Mouse (Mus musculus): ENCODE data around the gene Muc4. TPM values are rescaled to one million over a fixed set of nuclear protein-coding genes. Genes with fewer than 3 reads are reported as not detected.

Gene Muc4
- total and polyA plus RNA-seq, 3 experiments, result not detected

GRCm38 (mm10) chr16:32708457-32709033 lies 27.1 kb upstream of the Muc4 start:
- no peaks in the 10 kb centered on the region for H3K9me3 ChIP-seq (replicated peaks; ENCODE audit: insufficient read depth, low read length)
- no peak for DNase-seq (ENCODE audit: low read depth, low spot score)
- no peak overlapping the region for H3K9ac ChIP-seq (ENCODE audit: control insufficient read depth, low read depth, low read length, poor library complexity, severe bottlenecking)
- TF ChIP-seq POLR2AphosphoS2 (IDR thresholded peaks at IDR 0.05; ENCODE audit: low read length) (no peak), USF2 (IDR thresholded peaks at IDR 0.05; ENCODE audit: borderline replicate concordance in 1 of 2, insufficient read depth in 1 of 2, low read depth in 1 of 2, low read length in 2 of 2) (no peak), GATA1 (IDR thresholded peaks at IDR 0.05; ENCODE audit: low read depth, low read length) (no peak), SIN3A (IDR thresholded peaks at IDR 0.05; ENCODE audit: low read length) (no peak), ETS1 (IDR thresholded peaks at IDR 0.05; ENCODE audit: low read depth, low read length) (no peak), BHLHE40 (IDR thresholded peaks at IDR 0.05; ENCODE audit: borderline replicate concordance, low read depth, low read length) (no peak), MAZ (IDR thresholded peaks at IDR 0.05; ENCODE audit: low read depth, low read length) (no peak), RCOR1 (IDR thresholded peaks at IDR 0.05; ENCODE audit: low read depth, low read length) (no peak), E2F4 (IDR thresholded peaks at IDR 0.05; ENCODE audit: borderline replicate concordance, low read depth, low read length) (no peak), JUND (IDR thresholded peaks at IDR 0.05; ENCODE audit: low read depth, low read length) (no peak), ZMIZ1 (IDR thresholded peaks at IDR 0.05; ENCODE audit: low read depth, low read length) (no peak)
- no peak overlapping the region for H3K4me3 ChIP-seq (ENCODE audit: control insufficient read depth in 1 of 2, insufficient read depth in 1 of 2, low read depth in 2 of 2, low read length in 2 of 2)
- no peaks in the 10 kb centered on the region for H3K27me3 ChIP-seq (ENCODE audit: control insufficient read depth in 1 of 2, insufficient read depth in 2 of 2, low read length in 2 of 2)
- no peak overlapping the region for H3K27ac ChIP-seq (ENCODE audit: control insufficient read depth, low read depth, low read length)
- H3K4me1 ChIP-seq (ENCODE audit: control insufficient read depth in 1 of 2, insufficient read depth in 2 of 2, low read length in 2 of 2), result no peaks in the 10 kb centered on the region
- H3K79me2 ChIP-seq (ENCODE audit: control insufficient read depth, insufficient read depth, low read length, poor library complexity), result no peaks in the 10 kb centered on the region
- no peaks in the 10 kb centered on the region for H3K36me3 ChIP-seq (ENCODE audit: control insufficient read depth in 1 of 2, insufficient read depth in 2 of 2, low read length in 2 of 2)

GRCm38 (mm10) chr16:32709116-32709515 lies 26.6 kb upstream of the Muc4 start:
- no peak overlapping the region for H3K27ac ChIP-seq (ENCODE audit: control insufficient read depth, low read depth, low read length)
- H3K27me3 ChIP-seq (ENCODE audit: control insufficient read depth in 1 of 2, insufficient read depth in 2 of 2, low read length in 2 of 2), result no peaks in the 10 kb centered on the region
- no peak overlapping the region for H3K4me3 ChIP-seq (ENCODE audit: control insufficient read depth in 1 of 2, insufficient read depth in 1 of 2, low read depth in 2 of 2, low read length in 2 of 2)
- TF ChIP-seq SMC3 (IDR thresholded peaks at IDR 0.05; ENCODE audit: low read depth, low read length), result no peak
- TF ChIP-seq USF2 (IDR thresholded peaks at IDR 0.05; ENCODE audit: borderline replicate concordance in 1 of 2, insufficient read depth in 1 of 2, low read depth in 1 of 2, low read length in 2 of 2), result no peak
- TF ChIP-seq GABPA (IDR thresholded peaks at IDR 0.05; ENCODE audit: low read depth, low read length), result no peak
- TF ChIP-seq EP300 (IDR thresholded peaks at IDR 0.05; ENCODE audit: low read depth in 1 of 2, low read length in 2 of 2), result no peak
- TF ChIP-seq SIN3A (IDR thresholded peaks at IDR 0.05; ENCODE audit: low read length), result no peak
- no peak for TF ChIP-seq ELF1 (IDR thresholded peaks at IDR 0.05; ENCODE audit: low read depth, low read length)
- TF ChIP-seq MEF2A (IDR thresholded peaks at IDR 0.05; ENCODE audit: extremely low read depth, insufficient replicate concordance, low read depth, low read length, poor library complexity, severe bottlenecking), result no peak
- TF ChIP-seq UBTF (IDR thresholded peaks at IDR 0.05; ENCODE audit: borderline replicate concordance, insufficient read depth, low read depth, low read length), result no peak
- no peak for TF ChIP-seq MAFK (IDR thresholded peaks at IDR 0.05; ENCODE audit: borderline replicate concordance, low read depth, low read length)
- TF ChIP-seq JUND (IDR thresholded peaks at IDR 0.05; ENCODE audit: low read depth, low read length), result no peak
- no peaks in the 10 kb centered on the region for H3K9me3 ChIP-seq (replicated peaks; ENCODE audit: insufficient read depth, low read length)
- H3K4me1 ChIP-seq (ENCODE audit: control insufficient read depth in 1 of 2, insufficient read depth in 2 of 2, low read length in 2 of 2), result no peaks in the 10 kb centered on the region
- no peak overlapping the region for H3K9ac ChIP-seq (ENCODE audit: control insufficient read depth, low read depth, low read length, poor library complexity, severe bottlenecking)
- H3K36me3 ChIP-seq (ENCODE audit: control insufficient read depth in 1 of 2, insufficient read depth in 2 of 2, low read length in 2 of 2), result no peaks in the 10 kb centered on the region
- H3K79me2 ChIP-seq (ENCODE audit: control insufficient read depth, insufficient read depth, low read length, poor library complexity), result no peaks in the 10 kb centered on the region
- no peak for DNase-seq (ENCODE audit: low read depth, low spot score)

Data from MEL (cell line).